Mouse (Mus musculus): ENCODE results near the gene Cacng5.

DNA sequence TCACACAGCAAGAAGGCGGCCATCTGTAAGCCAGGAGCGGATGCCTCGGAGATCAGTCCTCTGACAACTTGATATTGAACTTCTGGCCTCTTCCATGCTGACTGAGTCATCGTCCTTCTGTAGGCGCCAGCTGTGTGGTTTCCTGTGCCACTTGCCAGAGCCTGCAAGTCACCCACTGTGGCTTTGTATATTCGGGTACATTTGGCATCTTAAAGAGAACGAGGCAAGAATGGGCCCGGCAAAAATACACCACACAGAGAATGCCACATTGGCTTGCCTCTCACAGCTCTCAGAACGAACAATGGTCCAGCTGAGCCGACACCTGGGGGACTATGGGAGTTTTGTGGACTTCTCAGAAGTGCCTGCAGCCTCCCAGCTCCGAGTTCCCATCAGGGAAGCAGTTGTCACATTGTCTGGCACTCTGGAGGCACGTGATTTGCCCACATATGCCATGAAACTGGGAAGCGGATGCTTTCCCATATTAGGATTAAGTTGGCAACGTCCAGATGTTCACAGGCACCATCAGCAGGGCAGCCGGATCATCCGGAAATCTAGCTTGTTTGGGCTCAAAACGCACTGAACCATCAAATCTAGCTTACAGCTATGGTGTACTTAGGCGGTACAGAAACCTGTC is 38.9 kb downstream of the Cacng5 start:
- TF ChIP-seq CTCF (IDR thresholded peaks at IDR 0.05; ENCODE audit: low read depth) (no peak), EP300 (optimal IDR thresholded peaks at IDR 0.05) (no peak)

Data from stomach, postnatal 0 days (tissue).